Mouse (Mus musculus): ENCODE measurements at regions not wholly inside any gene's neighbourhood (a gene's known extent, or its start where the extent isn't known, plus 50 kb on each side); places are given as distances from the start of the nearest gene placed in this dataset.

DNA sequence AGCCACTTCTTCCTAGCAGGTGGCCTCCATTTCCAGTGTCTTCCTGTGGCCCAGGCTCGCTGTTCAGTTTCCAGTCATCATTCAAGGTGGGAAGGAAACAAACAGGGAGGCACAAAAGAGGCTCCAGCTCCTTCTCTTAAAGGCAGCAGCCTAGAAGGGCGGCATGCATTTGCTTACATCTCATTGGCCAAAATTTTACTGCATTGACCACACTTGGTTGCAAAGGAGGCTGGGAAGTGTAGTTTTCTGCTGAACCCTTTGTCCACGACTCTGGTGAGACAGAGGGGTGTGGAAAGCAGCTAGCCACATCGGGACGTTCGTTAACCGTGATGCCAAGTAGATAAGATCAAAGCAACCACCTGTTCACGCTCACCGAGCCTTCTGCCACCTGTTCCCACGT is 74.9 kb downstream of the Tspan17 start:
- Histone ChIP-seq H3K4me3 (ENCODE audit: control insufficient read depth in 1 of 2, insufficient read depth in 1 of 2, low read depth in 2 of 2, low read length in 2 of 2) (no peak overlapping the region), H3K4me1 (ENCODE audit: control insufficient read depth in 1 of 2, insufficient read depth in 2 of 2, low read length in 2 of 2) (no peaks in the 10 kb centered on the region), H3K9me3 (replicated peaks; ENCODE audit: insufficient read depth, low read length) (no peaks in the 10 kb centered on the region), H3K27me3 (ENCODE audit: control insufficient read depth in 1 of 2, insufficient read depth in 2 of 2, low read length in 2 of 2) (no peaks in the 10 kb centered on the region), H3K36me3 (ENCODE audit: control insufficient read depth in 1 of 2, insufficient read depth in 2 of 2, low read length in 2 of 2) (no peaks in the 10 kb centered on the region), H3K79me2 (ENCODE audit: control insufficient read depth, insufficient read depth, low read length, poor library complexity) (no peaks in the 10 kb centered on the region), H3K9ac (ENCODE audit: control insufficient read depth, low read depth, low read length, poor library complexity, severe bottlenecking) (no peak overlapping the region), H3K27ac (ENCODE audit: control insufficient read depth, low read depth, low read length) (no peak overlapping the region)
- DNase-seq (ENCODE audit: low read depth, low spot score): no peak
- no peak for TF ChIP-seq MAZ (IDR thresholded peaks at IDR 0.05; ENCODE audit: low read depth, low read length)
- no peak for TF ChIP-seq ELF1 (IDR thresholded peaks at IDR 0.05; ENCODE audit: low read depth, low read length)
- no peak for TF ChIP-seq CHD2 (IDR thresholded peaks at IDR 0.05; ENCODE audit: low read length)
- TF ChIP-seq MAFK (IDR thresholded peaks at IDR 0.05; ENCODE audit: borderline replicate concordance, low read depth, low read length): no peak
- TF ChIP-seq ZKSCAN1 (IDR thresholded peaks at IDR 0.05; ENCODE audit: low read depth, low read length): no peak
- no peak for TF ChIP-seq TAL1 (IDR thresholded peaks at IDR 0.05; ENCODE audit: low read length)
- no peak for TF ChIP-seq TCF12 (IDR thresholded peaks at IDR 0.05; ENCODE audit: low read depth, low read length)
- no peak for TF ChIP-seq SMC3 (IDR thresholded peaks at IDR 0.05; ENCODE audit: low read depth, low read length)
- no peak for TF ChIP-seq MEF2A (IDR thresholded peaks at IDR 0.05; ENCODE audit: extremely low read depth, insufficient replicate concordance, low read depth, low read length, poor library complexity, severe bottlenecking)
- no peak for TF ChIP-seq ETS1 (IDR thresholded peaks at IDR 0.05; ENCODE audit: low read depth, low read length)
- TF ChIP-seq RAD21 (IDR thresholded peaks at IDR 0.05; ENCODE audit: low read depth, low read length): no peak
- TF ChIP-seq CHD1 (IDR thresholded peaks at IDR 0.05; ENCODE audit: low read depth, low read length): no peak
- no peak for TF ChIP-seq ZMIZ1 (IDR thresholded peaks at IDR 0.05; ENCODE audit: low read depth, low read length)
- TF ChIP-seq JUND (IDR thresholded peaks at IDR 0.05; ENCODE audit: low read depth, low read length): no peak

GRCm38 (mm10) chr13:54872004-54872403 is 77.2 kb upstream of the Unc5a start:
- no peaks in the 10 kb centered on the region for H3K9me3 ChIP-seq (replicated peaks; ENCODE audit: insufficient read depth, low read length)
- no peak overlapping the region for H3K4me3 ChIP-seq (ENCODE audit: control insufficient read depth in 1 of 2, insufficient read depth in 1 of 2, low read depth in 2 of 2, low read length in 2 of 2)
- no peak for DNase-seq (ENCODE audit: low read depth, low spot score)
- H3K27ac ChIP-seq (ENCODE audit: control insufficient read depth, low read depth, low read length): no peak overlapping the region
- no peaks in the 10 kb centered on the region for H3K4me1 ChIP-seq (ENCODE audit: control insufficient read depth in 1 of 2, insufficient read depth in 2 of 2, low read length in 2 of 2)
- H3K79me2 ChIP-seq (ENCODE audit: control insufficient read depth, insufficient read depth, low read length, poor library complexity): no peaks in the 10 kb centered on the region
- TF ChIP-seq JUND (IDR thresholded peaks at IDR 0.05; ENCODE audit: low read depth, low read length) (no peak), CHD1 (IDR thresholded peaks at IDR 0.05; ENCODE audit: low read depth, low read length) (no peak), USF2 (IDR thresholded peaks at IDR 0.05; ENCODE audit: borderline replicate concordance in 1 of 2, insufficient read depth in 1 of 2, low read depth in 1 of 2, low read length in 2 of 2) (no peak), POLR2A (IDR thresholded peaks at IDR 0.05; ENCODE audit: control insufficient read depth in 1 of 2, insufficient read depth in 1 of 2, low read depth in 1 of 2, low read length in 2 of 2, poor library complexity in 1 of 2) (no peak), ETS1 (IDR thresholded peaks at IDR 0.05; ENCODE audit: low read depth, low read length) (no peak), MAFK (IDR thresholded peaks at IDR 0.05; ENCODE audit: borderline replicate concordance, low read depth, low read length) (no peak), TAL1 (IDR thresholded peaks at IDR 0.05; ENCODE audit: low read length) (no peak), MAZ (IDR thresholded peaks at IDR 0.05; ENCODE audit: low read depth, low read length) (no peak), ZKSCAN1 (IDR thresholded peaks at IDR 0.05; ENCODE audit: low read depth, low read length) (no peak), MAX (IDR thresholded peaks at IDR 0.05; ENCODE audit: low read length) (no peak), MYB (IDR thresholded peaks at IDR 0.05; ENCODE audit: low read depth, low read length) (no peak), USF1 (IDR thresholded peaks at IDR 0.05; ENCODE audit: low read depth, low read length) (no peak), HCFC1 (IDR thresholded peaks at IDR 0.05; ENCODE audit: low read depth, low read length) (no peak), UBTF (IDR thresholded peaks at IDR 0.05; ENCODE audit: borderline replicate concordance, insufficient read depth, low read depth, low read length) (no peak), NELFE (IDR thresholded peaks at IDR 0.05; ENCODE audit: low read depth, low read length) (no peak), POLR2AphosphoS2 (IDR thresholded peaks at IDR 0.05; ENCODE audit: low read length) (no peak), SIN3A (IDR thresholded peaks at IDR 0.05; ENCODE audit: low read length) (no peak)
- H3K36me3 ChIP-seq (ENCODE audit: control insufficient read depth in 1 of 2, insufficient read depth in 2 of 2, low read length in 2 of 2): no peaks in the 10 kb centered on the region
- no peak overlapping the region for H3K9ac ChIP-seq (ENCODE audit: control insufficient read depth, low read depth, low read length, poor library complexity, severe bottlenecking)
- H3K27me3 ChIP-seq (ENCODE audit: control insufficient read depth in 1 of 2, insufficient read depth in 2 of 2, low read length in 2 of 2): no peaks in the 10 kb centered on the region
